Mouse (Mus musculus) layer of hippocampus, adult 8-10 months (tissue): Measurements from ENCODE around the gene Cplx2. TPM values are rescaled to one million over a fixed set of nuclear protein-coding genes. Genes with fewer than 3 reads are reported as not detected.
A peak's percentile ranks its signal among the peaks of the same experiment; 100 is the strongest.

Experiments used
- DNase-seq, 2 experiments: peaks; one replicate each; pipeline ENCODE4 v3.0.0; 2022; ENCODE audit warnings: low spot score in 2 of 2
- total RNA-seq, 4 experiments: library from RNA; stranded (reverse); gene quantifications; 2 replicates each; pipeline ENCODE4 v1.2.4; 2022

The Cplx2 gene
- total RNA-seq, 4 experiments from 2014 or later, result 865 to 892 (median 878) TPM

GRCm38 (mm10) chr13:54403224-54404070 lies 32.3 kb downstream of the Cplx2 start:
- no peak for DNase-seq

- DNase-seq, result no peak
Measured at GRCm38 (mm10) chr13:54404205-54404604, 33.1 kb downstream of the Cplx2 start.

GRCm38 (mm10) chr13:54405805-54406204 lies 34.7 kb downstream of the Cplx2 start:
- no peak for DNase-seq

- no peak for DNase-seq
Measured at GRCm38 (mm10) chr13:54411656-54412055, 40.5 kb downstream of the Cplx2 start.

GRCm38 (mm10) chr13:54412236-54412635 lies 41.1 kb downstream of the Cplx2 start:
- no peak for DNase-seq

DNA sequence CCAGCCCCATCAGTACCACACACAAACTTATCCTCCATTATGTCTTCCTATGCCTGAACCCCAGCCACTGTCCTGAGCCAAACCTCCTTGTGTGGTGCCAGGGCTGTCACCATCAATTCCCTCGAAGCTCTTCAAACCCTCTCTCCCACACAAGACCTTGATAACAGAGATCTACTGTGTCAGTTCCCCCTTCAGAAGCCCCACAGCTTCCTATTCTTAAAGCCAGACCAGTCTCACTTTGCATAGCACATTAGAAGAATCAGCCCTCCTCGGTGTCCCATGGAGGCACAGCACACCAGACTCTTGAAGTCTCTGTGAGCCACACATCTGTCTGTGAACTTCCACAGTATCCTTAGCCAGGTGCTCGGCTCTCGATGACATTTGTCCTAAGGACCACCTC lies 41.6 kb downstream of the Cplx2 start:
- DNase-seq, result no peak

GRCm38 (mm10) chr13:54415059-54415458 lies 43.9 kb downstream of the Cplx2 start:
- DNase-seq, result no peak

- DNase-seq, result peak; percentile 43 to 63
Measured at GRCm38 (mm10) chr13:54418781-54419327, 47.7 kb downstream of the Cplx2 start.

- no peak for DNase-seq
Measured at GRCm38 (mm10) chr13:54420226-54420625, 49.1 kb downstream of the Cplx2 start.

DNA sequence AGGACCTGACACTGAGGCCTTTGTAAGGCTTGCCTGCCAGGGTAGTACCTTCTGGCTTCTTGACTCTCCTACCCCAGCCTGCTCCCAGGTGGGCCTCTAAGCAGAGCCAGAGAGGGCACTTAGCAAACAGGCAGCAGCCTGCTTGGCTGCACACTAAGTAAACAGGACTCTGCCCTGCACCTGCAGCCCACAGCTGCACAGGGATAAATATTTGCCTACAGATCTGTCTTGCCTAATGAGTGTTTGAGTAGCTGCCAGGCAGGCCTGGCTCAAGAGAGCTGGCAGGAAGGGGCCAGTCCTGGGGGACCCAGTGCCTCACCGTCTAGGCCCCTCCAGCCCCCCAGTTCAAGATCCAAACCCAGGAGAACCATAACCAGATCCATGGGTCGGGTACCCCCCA lies 54.1 kb downstream of the Cplx2 start:
- no peak for DNase-seq

DNA sequence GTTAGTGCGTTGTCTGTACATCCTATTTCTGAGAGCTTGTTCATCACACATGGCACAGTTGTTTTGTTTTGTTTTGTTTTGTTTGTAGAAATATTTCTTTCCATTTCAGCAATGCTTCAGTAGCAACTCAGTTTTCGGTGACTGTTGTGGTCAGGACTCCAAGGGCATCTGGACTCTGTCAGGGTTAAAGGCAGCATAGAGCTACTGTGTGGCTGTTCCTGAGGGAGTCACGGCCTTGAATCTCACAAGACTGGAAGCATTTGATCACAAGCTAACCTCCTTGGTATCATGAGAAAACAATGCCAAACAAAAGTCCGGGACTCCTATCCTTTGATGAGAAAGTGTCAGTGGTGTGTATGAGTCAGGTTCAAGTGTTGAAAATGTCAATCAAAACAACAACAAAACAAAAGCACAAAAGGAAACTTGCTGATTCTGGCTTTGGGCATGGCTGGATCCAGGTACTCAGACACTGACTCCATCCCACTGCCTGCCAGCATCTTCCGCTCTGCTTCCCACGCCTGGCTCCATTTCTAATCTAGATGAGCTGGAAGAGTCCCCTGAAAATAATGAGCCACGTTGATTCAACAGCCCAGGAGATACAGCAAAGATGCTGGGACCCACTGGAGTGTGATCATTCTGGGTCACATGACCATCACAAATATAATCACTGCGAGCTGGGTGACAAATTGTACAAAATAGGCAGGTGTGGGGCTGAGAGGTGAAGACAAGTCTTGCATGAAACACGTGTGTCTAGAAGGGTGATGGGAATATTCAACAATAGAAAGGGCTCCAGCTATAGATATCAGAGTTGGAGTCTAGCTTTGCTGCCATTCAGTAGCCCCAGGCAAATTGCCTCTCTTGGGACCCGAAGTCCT lies 55.9 kb downstream of the Cplx2 start:
- no peak for DNase-seq

- no peak for DNase-seq
Measured at GRCm38 (mm10) chr13:54428771-54429170, 57.6 kb downstream of the Cplx2 start.

- no peak for DNase-seq
Measured at GRCm38 (mm10) chr13:54430051-54430450, 58.9 kb downstream of the Cplx2 start.

DNA sequence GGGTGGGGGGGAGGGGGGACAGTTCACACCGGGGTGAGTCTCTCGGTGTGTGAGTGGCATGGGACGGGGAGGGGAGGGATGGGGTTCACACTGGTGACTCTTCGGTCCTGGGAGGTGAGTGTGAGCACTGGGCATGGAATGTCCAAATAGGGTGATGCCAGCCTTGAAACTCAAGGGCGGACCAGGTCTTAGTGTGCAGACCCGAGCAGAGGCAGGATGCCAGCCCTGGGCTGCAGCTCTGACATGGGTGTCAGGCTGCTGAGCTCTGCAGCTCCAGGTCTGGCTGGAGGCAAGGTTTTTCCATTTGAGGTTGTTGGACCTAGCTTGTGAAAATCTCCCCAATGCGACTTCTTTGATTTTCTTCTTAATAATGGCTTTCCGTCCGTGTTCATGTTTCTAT lies 60.0 kb downstream of the Cplx2 start:
- no peak for DNase-seq

Other genes starting within 250 kb of the Cplx2 start
- 10 to 100 TPM in 2 of 4 experiments, 1 to 10 TPM in 2; 6.6 to 10.8 (median 8.9) TPM for gene Hrh2, start 179.2 kb upstream of the Cplx2 start, total RNA-seq
- gene Thoc3, start 97.5 kb downstream of the Cplx2 start, total RNA-seq, result 10 to 100 TPM; 31.7 to 38.2 (median 33.2) TPM
- 10 to 100 TPM; 14.1 to 17.7 (median 15.8) TPM for gene Simc1, start 132.4 kb downstream of the Cplx2 start, total RNA-seq
- gene 4833439L19Rik, start 194.1 kb downstream of the Cplx2 start, total RNA-seq, result 100 to 1,000 TPM; 130 to 147 (median 139) TPM
- 10 to 100 TPM; 28.2 to 37.2 (median 30.9) TPM for gene Arl10, start 203.7 kb downstream of the Cplx2 start, total RNA-seq
- gene Nop16, start 218.7 kb downstream of the Cplx2 start, total RNA-seq, result 10 to 100 TPM; 20.6 to 23.3 (median 20.8) TPM
- 100 to 1,000 TPM; 134 to 161 (median 146) TPM for gene Higd2a, start 218.9 kb downstream of the Cplx2 start, total RNA-seq
- 100 to 1,000 TPM; 241 to 284 (median 264) TPM for gene Cltb, start 240.0 kb downstream of the Cplx2 start, total RNA-seq